Mouse (Mus musculus): ENCODE results near the gene 1700061G19Rik.

GRCm38 (mm10) chr17:56840524-56840923, 34.8 kb upstream of the 1700061G19Rik start:
- no peak for TF ChIP-seq POLR2A (IDR thresholded peaks at IDR 0.05; ENCODE audit: borderline replicate concordance, extremely low read depth, insufficient read depth, insufficient read length, poor library complexity, severe bottlenecking)
- TF ChIP-seq CTCF (IDR thresholded peaks at IDR 0.05; ENCODE audit: borderline replicate concordance, extremely low read depth, insufficient read depth, insufficient read length): no peak
